Mouse (Mus musculus): ENCODE measurements at regions not wholly inside any gene's neighbourhood (a gene's known extent, or its start where the extent isn't known, plus 50 kb on each side); places are given as distances from the start of the nearest gene placed in this dataset.

- Histone ChIP-seq H3K27ac (replicated peaks; ENCODE audit: low read depth, low read length) (no peak overlapping the region), H3K36me3 (ENCODE audit: control insufficient read depth, insufficient read depth, low read length) (no peaks in the 10 kb centered on the region), H3K4me1 (ENCODE audit: control insufficient read depth, insufficient read depth, low read length) (no peaks in the 10 kb centered on the region), H3K9me3 (ENCODE audit: control insufficient read depth, low read length) (no peaks in the 10 kb centered on the region), H3K27me3 (ENCODE audit: control insufficient read depth, insufficient read depth, low read length) (no peaks in the 10 kb centered on the region), H3K4me2 (replicated peaks; ENCODE audit: low read depth, low read length, severe bottlenecking) (peak overlapping the region; percentile 64), H3K9ac (ENCODE audit: low read depth, low read length, severe bottlenecking) (peak overlapping the region; percentile 60), H3K4me3 (replicated peaks; ENCODE audit: low read length) (peak overlapping the region; percentile 42)
- 7% methylated on average over 11 of the region's 11 CpGs for WGBS
- DNase-seq (ENCODE audit: low spot score): peak; percentile 73
- peak; percentile 29; the same call in 1 of the 2 replicates for ATAC-seq (ENCODE audit: low FRiP score, low read depth)
- no peak for TF ChIP-seq POLR2A (IDR thresholded peaks at IDR 0.05; ENCODE audit: borderline replicate concordance, extremely low read depth, insufficient read depth, insufficient read length)
Observed at GRCm38 (mm10) chr3:115642846-115643260, 72.0 kb downstream of the S1pr1 start.

- DNase-seq (ENCODE audit: low spot score) (peak; percentile 18), ATAC-seq (ENCODE audit: low FRiP score, low read depth) (peak; percentile 84)
- peak overlapping the region; percentile 60 for H3K9ac ChIP-seq (ENCODE audit: low read depth, low read length, severe bottlenecking)
- H3K4me3 ChIP-seq (replicated peaks; ENCODE audit: low read length): peak overlapping the region; percentile 42
- H3K27ac ChIP-seq (replicated peaks; ENCODE audit: low read depth, low read length): peak overlapping the region; percentile 69
- no peaks in the 10 kb centered on the region for H3K27me3 ChIP-seq (ENCODE audit: control insufficient read depth, insufficient read depth, low read length)
- TF ChIP-seq POLR2A (IDR thresholded peaks at IDR 0.05; ENCODE audit: borderline replicate concordance, extremely low read depth, insufficient read depth, insufficient read length): no peak
- H3K9me3 ChIP-seq (ENCODE audit: control insufficient read depth, low read length): no peaks in the 10 kb centered on the region
- 4% methylated on average over 26 of the region's 26 CpGs for WGBS
- peak overlapping the region; percentile 64 for H3K4me2 ChIP-seq (replicated peaks; ENCODE audit: low read depth, low read length, severe bottlenecking)
- H3K36me3 ChIP-seq (ENCODE audit: control insufficient read depth, insufficient read depth, low read length): no peaks in the 10 kb centered on the region
- no peaks in the 10 kb centered on the region for H3K4me1 ChIP-seq (ENCODE audit: control insufficient read depth, insufficient read depth, low read length)
Observed at GRCm38 (mm10) chr3:115642001-115642845, 72.6 kb downstream of the S1pr1 start.

GRCm38 (mm10) chr3:115641411-115641810 lies 73.5 kb downstream of the S1pr1 start:
- ATAC-seq (ENCODE audit: low FRiP score, low read depth): no peak
- WGBS: 48% methylated on average over 6 of the region's 6 CpGs
- no peak overlapping the region for H3K27ac ChIP-seq (replicated peaks; ENCODE audit: low read depth, low read length)

GRCm38 (mm10) chr3:115635487-115635886 lies 79.4 kb downstream of the S1pr1 start:
- H3K4me3 ChIP-seq (replicated peaks; ENCODE audit: low read length): no peak overlapping the region
- DNase-seq (ENCODE audit: low spot score) (no peak), ATAC-seq (ENCODE audit: low FRiP score, low read depth) (no peak)

More at GRCm38 (mm10) chr3:115641411-115641810, 73.5 kb downstream of the S1pr1 start:
- Histone ChIP-seq H3K9me3 (ENCODE audit: control insufficient read depth, low read length) (no peaks in the 10 kb centered on the region), H3K36me3 (ENCODE audit: control insufficient read depth, insufficient read depth, low read length) (no peaks in the 10 kb centered on the region), H3K27me3 (ENCODE audit: control insufficient read depth, insufficient read depth, low read length) (no peaks in the 10 kb centered on the region), H3K9ac (ENCODE audit: low read depth, low read length, severe bottlenecking) (no peak overlapping the region), H3K4me2 (replicated peaks; ENCODE audit: low read depth, low read length, severe bottlenecking) (no peak overlapping the region), H3K4me1 (ENCODE audit: control insufficient read depth, insufficient read depth, low read length) (no peaks in the 10 kb centered on the region), H3K4me3 (replicated peaks; ENCODE audit: low read length) (no peak overlapping the region)
- no peak for DNase-seq (ENCODE audit: low spot score)
- TF ChIP-seq POLR2A (IDR thresholded peaks at IDR 0.05; ENCODE audit: borderline replicate concordance, extremely low read depth, insufficient read depth, insufficient read length): no peak

GRCm38 (mm10) chr3:115635081-115635480 lies 79.8 kb downstream of the S1pr1 start:
- no peaks in the 10 kb centered on the region for H3K9me3 ChIP-seq (ENCODE audit: control insufficient read depth, low read length)
- H3K4me3 ChIP-seq (replicated peaks; ENCODE audit: low read length): no peak overlapping the region
- ATAC-seq (ENCODE audit: low FRiP score, low read depth): no peak
- no peak for DNase-seq (ENCODE audit: low spot score)
- no peak overlapping the region for H3K4me2 ChIP-seq (replicated peaks; ENCODE audit: low read depth, low read length, severe bottlenecking)
- no peak for TF ChIP-seq POLR2A (IDR thresholded peaks at IDR 0.05; ENCODE audit: borderline replicate concordance, extremely low read depth, insufficient read depth, insufficient read length)
- no peaks in the 10 kb centered on the region for H3K4me1 ChIP-seq (ENCODE audit: control insufficient read depth, insufficient read depth, low read length)
- H3K36me3 ChIP-seq (ENCODE audit: control insufficient read depth, insufficient read depth, low read length): no peaks in the 10 kb centered on the region
- no peak overlapping the region for H3K27ac ChIP-seq (replicated peaks; ENCODE audit: low read depth, low read length)
- WGBS: 85% methylated on average over 5 of the region's 5 CpGs
- H3K27me3 ChIP-seq (ENCODE audit: control insufficient read depth, insufficient read depth, low read length): no peaks in the 10 kb centered on the region
- H3K9ac ChIP-seq (ENCODE audit: low read depth, low read length, severe bottlenecking): no peak overlapping the region

More at GRCm38 (mm10) chr3:115635487-115635886, 79.4 kb downstream of the S1pr1 start:
- no peaks in the 10 kb centered on the region for H3K4me1 ChIP-seq (ENCODE audit: control insufficient read depth, insufficient read depth, low read length)
- H3K9ac ChIP-seq (ENCODE audit: low read depth, low read length, severe bottlenecking): no peak overlapping the region
- no peak for TF ChIP-seq POLR2A (IDR thresholded peaks at IDR 0.05; ENCODE audit: borderline replicate concordance, extremely low read depth, insufficient read depth, insufficient read length)
- no peaks in the 10 kb centered on the region for H3K9me3 ChIP-seq (ENCODE audit: control insufficient read depth, low read length)
- H3K27me3 ChIP-seq (ENCODE audit: control insufficient read depth, insufficient read depth, low read length): no peaks in the 10 kb centered on the region
- H3K4me2 ChIP-seq (replicated peaks; ENCODE audit: low read depth, low read length, severe bottlenecking): no peak overlapping the region
- H3K27ac ChIP-seq (replicated peaks; ENCODE audit: low read depth, low read length): no peak overlapping the region
- WGBS: 78% methylated on average over 4 of the region's 4 CpGs
- no peaks in the 10 kb centered on the region for H3K36me3 ChIP-seq (ENCODE audit: control insufficient read depth, insufficient read depth, low read length)

Data from limb, embryonic 14.5 days (tissue).